ENCODE assay signal across 16 mouse cellular contexts in the genomic region with DNA sequence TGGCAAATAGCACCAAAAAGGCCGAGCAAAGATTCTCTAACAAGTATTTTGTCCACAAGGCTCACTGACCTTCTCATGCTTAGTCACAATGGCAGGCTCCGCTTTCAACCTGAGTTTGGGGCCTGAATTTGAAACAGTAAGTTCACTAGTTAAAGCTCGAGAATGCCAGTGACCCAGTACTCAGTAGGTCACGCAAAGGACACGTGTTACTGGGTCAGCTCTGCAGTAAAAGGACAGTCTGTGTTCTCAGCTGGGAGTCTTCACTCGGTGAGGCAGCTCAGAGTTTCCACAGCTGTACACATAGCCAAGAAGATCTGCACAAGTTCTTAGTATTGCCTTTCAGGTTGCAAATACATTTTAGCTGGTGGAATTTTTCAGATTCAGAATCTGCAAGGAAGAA. TPM values are rescaled to one million over a fixed set of nuclear protein-coding genes. Genes with fewer than 3 reads are reported as not detected.
"Had no signal": no experiment of that assay in that cellular context is flagged by ENCODE, and none has a peak within 500 bp of the region (broad histone marks: within the 10 kb centered on the region; RNA-seq: fewer than 3 reads in every experiment).

No protein-coding gene starts in this region.

- H3K4me1 ChIP-seq: liver, embryonic 13.5 days; lung, embryonic 15.5 days had no signal

- H3K4me3 ChIP-seq: left cerebral cortex, adult 2 months; limb, embryonic 10.5 days; liver, embryonic 13.5 days; lung, embryonic 15.5 days; megakaryocyte, embryonic 14.5 days; midbrain, embryonic 12.5 days had no signal

- ATAC-seq: liver, postnatal 0 days; midbrain, embryonic 16.5 days had no signal

- H3K9ac ChIP-seq: liver, embryonic 13.5 days; liver, postnatal 0 days; lung, embryonic 15.5 days; midbrain, embryonic 12.5 days had no signal

- DNase-seq: liver, embryonic 13.5 days; liver, postnatal 0 days; lung, postnatal 14 days; right cerebral cortex, adult 18-20 months; right cerebral cortex, postnatal 25 days; thymus, postnatal 4 days had no signal

- H3K9me3 ChIP-seq: limb, embryonic 10.5 days; liver, embryonic 13.5 days; lung, embryonic 15.5 days; megakaryocyte, embryonic 14.5 days; midbrain, embryonic 12.5 days had no signal

- H3K4me2 ChIP-seq: liver, embryonic 13.5 days; lung, embryonic 15.5 days; midbrain, embryonic 12.5 days had no signal

- H3K27me3 ChIP-seq: liver, embryonic 13.5 days; lung, embryonic 15.5 days; megakaryocyte, embryonic 14.5 days; midbrain, embryonic 12.5 days had no signal

- H3K27ac ChIP-seq: left cerebral cortex, adult 2 months; limb, embryonic 10.5 days; liver, embryonic 13.5 days; lung, embryonic 15.5 days; macrophage; midbrain, embryonic 12.5 days; stomach, postnatal 0 days had no signal

RNA-seq across cellular contexts. Expression of a gene that starts 21.0 kb away (rescaled TPM):
- total RNA-seq: neutrophil, adult 5-6 weeks had no signal
- polyA plus RNA-seq: macrophage; small intestine, adult 2 months had no signal
